Mouse (Mus musculus) spleen, postnatal 10 days (tissue): ENCODE measurements at regions not wholly inside any gene's neighbourhood (a gene's known extent, or its start where the extent isn't known, plus 50 kb on each side); places are given as distances from the start of the nearest gene placed in this dataset.

Experiments used
- DNase-seq, 2 experiments: peaks; one replicate each; pipeline ENCODE4 v3.0.0; 2021 to 2022; ENCODE audit warnings: low spot score in 2 of 2

DNA sequence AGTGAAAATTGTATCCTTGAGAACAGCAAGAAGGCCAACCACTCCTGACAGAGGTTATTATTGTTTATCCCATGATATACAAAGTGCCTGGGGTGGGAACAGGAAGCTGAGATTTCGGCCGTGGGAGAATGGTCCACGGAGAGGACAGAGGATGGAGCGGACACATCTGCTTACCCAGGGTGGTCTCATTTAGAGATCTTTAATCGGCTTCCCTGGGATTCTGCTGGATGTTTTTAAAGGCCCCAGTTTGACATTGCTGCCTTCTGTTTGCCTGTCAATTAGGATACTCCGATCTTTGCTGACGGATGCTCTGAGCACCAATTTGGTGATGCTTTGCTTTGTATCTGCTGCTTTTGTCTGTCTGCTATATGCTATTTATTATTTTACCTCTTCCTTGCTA is 803.5 kb downstream of the Tmem132b start:
- DNase-seq: no peak

DNA sequence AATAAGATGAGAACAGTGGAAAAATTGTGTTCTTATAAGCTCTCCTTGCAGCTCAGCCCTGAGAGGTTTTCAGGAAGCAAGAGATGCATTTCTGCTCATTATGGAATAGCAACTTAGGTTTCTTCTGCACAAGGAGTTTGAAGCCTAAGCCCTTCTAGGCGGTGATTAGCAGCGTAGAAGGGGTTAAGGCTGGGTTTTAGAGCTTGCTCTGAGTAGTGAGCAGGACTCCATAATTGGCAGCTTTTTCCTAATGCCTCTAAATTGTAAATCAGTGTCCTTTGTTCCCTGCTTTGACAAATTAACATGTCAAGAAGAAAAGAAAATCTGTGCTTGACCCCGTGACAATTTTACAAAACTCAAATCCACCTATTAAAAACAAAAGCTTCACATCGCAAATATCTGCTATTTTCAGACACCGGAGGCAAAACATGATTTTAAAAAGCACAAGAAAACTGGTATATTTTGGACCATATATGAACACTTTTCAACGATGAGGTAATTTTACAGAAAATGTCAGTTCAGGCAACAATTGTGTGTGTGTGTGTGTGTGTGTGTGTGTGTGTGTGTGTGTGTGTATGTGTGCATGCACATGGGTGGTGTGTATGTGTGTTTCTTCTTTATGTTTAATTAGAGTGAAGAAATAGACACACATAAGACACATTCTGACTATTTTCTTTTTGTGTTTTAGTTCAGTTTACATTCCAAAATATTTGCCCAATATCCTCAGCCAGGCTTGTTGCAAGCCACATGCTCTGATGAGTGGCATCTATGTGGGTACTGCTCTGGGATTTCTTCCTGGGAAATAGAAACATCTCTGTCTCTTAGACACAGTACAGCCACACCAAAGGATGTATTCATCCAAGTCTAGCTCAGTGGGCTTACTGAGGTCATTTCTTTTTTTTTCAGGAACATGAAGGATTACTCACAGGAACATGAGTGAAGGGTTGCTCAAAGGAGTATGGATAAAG is 804.3 kb downstream of the Tmem132b start:
- no peak for DNase-seq

DNA sequence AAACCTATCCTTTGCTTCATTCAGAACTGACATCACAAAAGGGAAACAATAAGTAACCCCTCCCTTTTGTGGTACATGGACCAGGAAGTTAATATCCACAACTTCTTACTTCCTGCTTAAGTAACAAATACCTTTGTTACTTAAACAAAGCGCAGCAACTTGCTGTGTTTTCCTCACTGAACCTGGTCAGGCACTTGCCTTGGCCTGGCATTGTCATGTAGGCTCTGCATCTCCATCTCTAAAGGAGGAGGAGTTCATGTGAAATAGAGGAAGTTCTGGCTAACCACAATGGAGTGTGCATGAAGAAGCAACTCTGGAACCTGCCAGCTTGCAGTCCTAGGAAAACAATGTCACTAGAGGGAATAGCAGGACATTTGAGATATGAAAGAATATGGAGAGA is 806.3 kb downstream of the Tmem132b start:
- no peak for DNase-seq

DNA sequence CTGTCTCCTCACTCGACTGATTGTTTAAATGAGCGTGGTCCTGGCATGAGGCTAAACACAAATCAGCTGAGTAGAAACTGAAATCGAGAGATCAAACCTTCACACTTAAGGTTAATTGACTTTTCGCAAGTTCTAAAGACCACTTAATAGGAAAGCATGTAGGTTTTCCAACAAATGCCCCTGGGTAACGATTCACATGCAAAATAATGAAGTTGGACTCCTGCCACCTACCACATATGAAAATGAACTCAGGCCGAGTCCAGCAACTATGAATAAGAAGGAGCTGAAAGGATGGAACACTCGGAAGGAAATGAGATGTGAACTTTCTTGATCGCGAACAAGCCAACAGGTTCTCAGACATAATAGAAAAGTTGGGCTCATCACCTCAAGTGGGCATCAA is 812.0 kb downstream of the Tmem132b start:
- no peak for DNase-seq

DNA sequence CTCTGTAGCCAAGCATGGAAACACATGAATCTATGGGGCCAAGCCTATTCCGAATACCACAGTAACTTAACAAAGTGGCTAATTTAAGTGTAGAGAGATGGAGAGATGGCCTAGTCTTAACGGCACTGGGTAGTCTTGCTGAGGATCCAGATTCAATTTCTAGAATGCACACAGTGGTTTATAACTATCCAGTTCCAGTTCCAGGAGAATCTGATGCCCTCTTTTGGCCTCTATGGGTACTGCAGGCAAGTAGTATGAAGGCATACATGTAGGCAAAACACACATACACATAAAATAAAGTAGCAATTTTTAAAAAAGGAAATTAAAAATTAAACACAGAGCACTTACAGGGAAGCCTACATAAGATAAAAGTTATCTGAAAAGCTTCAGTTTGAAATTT is 819.4 kb downstream of the Tmem132b start:
- DNase-seq: no peak

DNA sequence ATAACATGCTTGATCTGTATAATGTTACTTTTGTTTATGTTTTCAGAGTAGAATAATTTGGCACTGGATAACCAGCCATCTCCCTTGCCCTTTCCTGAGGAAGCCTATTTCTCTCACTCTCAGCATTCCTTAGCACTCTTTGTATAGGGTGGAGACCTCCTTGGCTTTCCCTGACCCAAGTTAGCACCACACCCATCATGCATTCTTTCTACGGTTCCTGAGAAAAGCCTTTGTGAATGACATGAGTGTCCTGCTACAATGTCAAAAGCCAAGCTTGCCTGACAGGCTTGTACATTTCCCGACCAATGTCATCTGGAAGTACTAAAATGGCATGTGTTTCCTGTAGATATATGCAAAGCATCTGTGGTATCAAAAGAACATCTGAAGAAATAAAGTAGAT is 837.9 kb downstream of the Tmem132b start:
- no peak for DNase-seq

DNA sequence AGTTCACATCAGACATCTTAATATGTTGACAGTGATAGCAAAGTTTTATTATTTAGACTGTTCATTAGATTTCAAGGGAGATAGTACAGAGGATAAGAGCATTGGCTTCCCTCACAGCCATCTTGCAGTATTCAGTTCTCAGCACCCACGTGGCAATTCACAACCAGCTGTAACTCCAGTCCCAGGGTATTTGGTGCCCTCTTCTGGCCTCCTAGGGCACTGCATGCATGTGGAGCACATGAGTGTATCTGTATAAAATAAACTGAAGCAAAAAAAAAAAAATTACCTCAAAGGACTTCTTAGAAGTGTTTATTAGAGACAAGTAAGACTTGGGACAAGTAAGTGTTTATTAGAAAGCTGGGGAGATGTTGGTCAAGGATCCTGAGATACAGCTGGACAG is 849.3 kb upstream of the Tmem132c start:
- DNase-seq: no peak

DNA sequence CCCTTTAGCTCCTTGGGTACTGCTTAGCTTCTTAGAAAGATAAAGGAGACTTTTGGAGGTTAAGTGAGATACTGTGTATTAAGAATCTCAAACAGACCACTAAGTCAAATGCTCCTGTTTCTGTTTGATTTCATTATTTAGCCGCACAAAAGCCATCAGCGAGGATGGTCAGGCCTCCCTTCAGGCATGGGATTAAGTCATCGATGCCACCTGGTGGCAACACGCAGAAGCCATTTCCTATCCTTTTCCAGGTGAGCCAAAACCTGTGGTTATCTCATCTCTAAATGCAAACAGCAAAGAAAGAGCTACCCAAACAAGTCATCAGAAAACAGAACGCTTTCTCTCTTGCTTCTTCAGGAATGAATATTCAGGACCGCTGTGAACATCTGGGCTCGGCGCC is 846.3 kb upstream of the Tmem132c start:
- no peak for DNase-seq

DNA sequence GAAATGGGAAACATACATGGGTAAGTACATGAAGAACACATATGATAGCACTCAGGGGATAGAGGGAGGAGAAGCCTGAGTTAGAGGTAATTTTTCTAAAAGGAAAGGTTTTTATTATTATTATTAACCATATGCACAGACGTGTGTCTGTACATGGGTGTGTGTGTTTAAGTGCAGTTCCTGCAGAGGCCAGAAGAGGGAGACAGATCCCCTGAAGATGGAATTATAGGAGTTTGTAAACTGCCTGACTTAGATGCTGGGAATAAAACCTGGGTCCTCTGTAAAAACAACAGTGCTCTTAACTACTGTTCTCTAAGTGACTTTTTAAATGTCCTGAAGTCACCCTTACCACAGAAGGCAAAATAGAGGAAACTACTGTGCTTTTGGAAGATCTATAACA is 809.9 kb upstream of the Tmem132c start:
- no peak for DNase-seq

DNA sequence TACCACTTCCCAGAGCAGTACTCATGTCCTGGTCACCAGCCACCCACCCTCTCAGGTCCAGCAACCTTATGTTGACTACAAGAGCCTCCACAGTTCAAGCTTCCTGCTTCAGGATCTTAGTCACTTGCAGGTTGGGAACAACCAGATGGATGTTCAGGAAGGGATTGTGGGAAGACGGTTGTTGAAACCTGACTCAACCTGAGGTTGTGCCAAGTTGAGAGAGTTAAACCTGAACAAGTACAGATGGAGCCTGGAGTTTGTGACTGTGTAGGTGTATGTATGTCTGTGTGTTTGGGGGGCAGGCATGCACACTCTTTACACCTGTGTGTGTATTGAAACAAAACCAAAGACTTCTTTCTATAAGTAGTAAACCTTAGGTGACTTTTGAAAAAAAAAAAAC is 802.9 kb upstream of the Tmem132c start:
- DNase-seq: no peak

DNA sequence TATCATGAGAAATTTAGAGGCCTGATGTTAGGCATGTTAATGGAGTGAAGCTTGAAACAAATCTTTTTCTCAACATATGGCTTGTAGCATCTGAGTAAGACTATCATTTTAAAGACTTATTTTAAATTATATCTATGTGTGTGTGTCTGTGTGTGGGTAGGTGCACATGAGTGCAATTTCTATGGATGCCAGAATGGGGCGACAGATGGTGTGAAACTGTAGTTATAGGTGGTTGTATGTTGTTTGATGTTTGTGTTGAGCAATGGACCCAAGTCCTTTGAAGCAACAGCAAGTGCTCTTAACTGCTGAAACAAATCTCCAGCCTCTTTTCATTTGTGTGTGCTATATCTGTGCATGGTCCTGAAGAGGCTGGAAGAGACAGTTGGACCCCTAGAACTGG is 801.1 kb upstream of the Tmem132c start:
- DNase-seq: no peak

DNA sequence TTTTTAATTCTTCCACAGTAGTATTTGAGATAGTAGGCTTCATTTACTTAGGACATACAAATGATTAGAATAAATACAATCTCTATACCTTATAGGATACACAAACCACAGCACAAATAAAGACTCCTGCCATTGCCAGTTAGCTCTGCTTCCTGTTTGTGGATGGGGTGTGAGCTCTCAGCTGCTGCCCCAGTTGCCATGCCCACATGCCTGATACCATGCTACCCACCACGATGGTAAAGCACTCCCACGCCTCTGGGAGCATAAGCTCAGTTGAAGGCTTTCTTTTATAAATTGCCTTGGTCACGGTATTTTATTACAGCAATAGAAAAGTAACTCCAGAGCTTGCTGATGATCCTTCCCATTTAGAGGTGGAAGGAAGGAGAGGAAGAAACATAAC is 765.8 kb upstream of the Tmem132c start:
- no peak for DNase-seq

DNA sequence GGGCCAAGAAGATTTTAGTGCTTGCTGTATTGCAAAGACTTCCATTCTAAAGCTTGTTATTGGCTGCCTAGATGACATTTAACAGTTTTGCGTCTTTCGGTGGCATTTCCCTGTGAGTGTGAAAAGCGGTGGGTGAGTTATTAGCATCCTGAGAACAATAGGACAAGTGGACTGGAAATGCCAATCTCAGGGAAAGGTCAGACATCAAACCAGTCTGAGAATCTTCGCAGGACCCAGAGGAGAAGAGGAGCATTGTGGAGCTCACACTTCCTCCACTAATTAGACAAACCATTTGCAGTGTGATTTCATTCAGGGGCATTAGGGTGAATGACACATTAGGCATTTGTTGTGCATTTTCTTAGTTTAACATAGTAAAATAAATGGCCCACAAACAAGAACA is 719.5 kb upstream of the Tmem132c start:
- no peak for DNase-seq

DNA sequence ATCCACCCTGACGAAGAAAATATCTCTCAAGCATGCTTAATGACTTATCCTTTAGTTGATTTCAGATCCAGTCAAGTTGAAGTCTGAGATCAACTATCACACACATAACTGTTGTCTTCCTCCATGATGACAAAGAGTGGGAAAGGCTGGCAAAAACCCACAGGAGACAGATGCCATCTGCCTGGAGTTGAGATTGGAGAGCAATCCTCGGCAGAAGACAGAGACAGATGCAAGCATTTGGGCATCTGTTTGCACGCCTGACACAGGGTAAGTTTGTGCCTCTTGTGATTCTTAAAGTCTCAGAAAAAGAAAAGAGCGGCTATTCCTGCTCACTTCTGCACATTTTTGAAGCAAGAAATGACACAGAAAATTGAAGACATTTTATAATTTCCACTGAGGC is 715.7 kb upstream of the Tmem132c start:
- DNase-seq: no peak

DNA sequence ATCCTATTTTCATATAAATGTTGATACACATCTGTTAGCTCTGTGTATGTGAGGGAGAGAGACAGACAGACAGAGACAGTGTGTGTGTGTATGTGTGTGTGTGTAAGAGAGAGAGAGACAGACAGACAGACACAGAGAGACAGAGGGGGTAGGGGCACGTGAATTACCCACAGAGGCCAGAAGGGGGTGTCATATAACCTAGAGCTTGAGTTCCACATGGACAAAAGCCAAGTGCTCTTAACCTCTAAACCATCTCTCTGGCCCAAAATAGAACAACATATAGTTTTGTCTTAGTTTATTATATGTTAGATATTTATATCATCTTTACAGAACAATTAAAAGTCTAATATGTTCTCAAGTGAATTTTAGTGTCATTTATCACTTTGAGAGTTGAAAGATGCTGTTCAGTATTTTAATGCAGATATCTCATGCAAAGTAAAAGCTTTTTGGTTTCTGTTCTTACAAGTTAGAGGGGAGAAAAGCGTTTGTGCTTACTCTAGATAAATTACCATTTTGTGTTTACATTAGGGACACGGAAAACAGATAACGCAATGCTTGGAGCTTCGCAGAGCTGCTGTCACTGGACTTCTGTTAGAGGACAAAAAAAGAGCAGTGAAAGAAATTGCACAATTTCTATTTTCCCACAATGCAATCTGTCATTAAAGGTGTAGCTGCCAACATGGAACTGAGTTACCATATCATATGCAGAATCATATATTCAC is 710.6 kb upstream of the Tmem132c start:
- no peak for DNase-seq

DNA sequence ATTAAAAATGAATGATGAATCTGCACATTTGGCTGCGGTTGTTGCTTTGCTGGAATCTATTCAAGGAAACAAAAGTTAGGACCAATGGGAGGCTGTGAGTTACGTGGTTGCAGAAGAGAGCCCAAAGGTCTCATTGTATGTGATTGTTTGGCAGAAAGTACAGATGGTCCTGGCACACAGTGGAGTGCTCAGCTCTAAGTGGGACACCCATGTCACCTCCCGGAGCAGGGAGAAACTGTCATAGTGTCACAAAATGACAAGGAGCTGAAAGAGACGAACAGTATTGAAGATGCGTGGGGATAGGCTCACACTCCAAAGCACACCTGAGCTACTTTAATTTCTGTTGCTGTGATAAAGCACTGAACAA is 710.1 kb upstream of the Tmem132c start:
- DNase-seq: no peak

DNA sequence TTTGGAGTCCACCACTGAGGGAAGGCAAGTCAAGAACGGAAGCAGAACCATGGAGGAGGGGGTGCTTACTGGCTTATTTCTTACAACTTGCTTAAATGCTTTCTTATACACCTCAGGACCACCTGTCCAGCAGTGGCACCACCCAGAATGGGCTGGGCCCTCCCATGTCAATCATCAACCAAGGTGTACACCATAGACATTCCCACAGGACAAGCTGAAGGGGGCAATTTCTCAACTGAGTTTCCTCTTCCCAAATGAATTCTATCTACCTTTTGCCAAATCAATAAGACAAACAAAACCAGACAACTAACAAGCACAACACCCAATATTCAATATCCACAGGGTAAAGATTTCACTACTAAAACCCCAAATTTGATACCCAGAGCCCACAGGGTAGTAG is 709.6 kb upstream of the Tmem132c start:
- no peak for DNase-seq

DNA sequence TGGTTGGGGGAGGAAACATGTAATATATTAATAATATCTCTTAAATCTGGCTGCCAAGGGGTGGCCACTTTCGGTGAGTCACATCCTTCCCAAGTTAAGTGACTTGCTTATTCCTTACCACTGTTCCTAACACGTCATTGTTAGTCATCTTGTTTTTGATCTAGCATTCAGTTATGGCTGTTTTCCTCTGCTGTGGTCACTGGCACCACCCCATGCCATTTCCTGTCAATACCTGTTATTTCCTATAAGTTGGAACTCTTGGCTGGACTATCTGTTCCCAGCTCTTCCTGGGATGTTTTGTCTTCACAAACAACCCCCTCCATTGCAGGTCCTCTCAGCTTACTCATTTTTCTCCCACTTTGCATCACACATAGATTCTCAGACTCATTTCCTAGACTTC is 703.5 kb upstream of the Tmem132c start:
- no peak for DNase-seq

DNA sequence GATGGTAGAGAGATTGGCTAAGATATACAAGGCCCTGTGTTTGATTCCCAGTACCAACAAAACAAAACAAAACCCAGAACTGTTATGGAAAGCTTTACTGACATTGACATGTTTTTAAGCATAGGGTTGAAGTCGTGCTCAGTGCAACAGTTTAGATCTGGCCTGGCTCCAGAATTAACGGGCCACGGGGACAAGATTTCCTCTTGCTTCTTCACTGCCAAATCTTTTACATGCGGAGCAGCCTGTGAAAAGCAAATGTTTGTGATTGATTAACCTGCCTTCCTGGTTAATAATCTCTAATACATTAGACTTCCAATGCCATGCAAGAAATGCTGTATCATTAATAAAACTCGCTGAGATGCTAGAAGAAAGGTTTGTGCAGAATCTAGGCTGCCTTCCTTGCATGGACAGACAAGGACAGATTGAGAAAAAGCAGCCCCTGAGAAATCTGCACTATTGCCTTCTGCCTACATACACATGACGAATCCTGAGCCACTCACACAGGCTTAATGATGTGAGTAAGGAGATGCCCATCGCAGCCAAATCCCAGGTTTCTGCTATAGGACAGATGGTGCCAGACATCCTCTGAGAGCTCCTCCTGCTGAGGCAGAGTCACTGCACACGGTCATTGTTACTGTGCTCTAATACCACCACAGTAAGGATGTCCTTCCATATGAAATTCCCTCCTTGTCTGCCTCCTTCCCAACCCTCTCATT is 697.2 kb upstream of the Tmem132c start:
- no peak for DNase-seq

DNA sequence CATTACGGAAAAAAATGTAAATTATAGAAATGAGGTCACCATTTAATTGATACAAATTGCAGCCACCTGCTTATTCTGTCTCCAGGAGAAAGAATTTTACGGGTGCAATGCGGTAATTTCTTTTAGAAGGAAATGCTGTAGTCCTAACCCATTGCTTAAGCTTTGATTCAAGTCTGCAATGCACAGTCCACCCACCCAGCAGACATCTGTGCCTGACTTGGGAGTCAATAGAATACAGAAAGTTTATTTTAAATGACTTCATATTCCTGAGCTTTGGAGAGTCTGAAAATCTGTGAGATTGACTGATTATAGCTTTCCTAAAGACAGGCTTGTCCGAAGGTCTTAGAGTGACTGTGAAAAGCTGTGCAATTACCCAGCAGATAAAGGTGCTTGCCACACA is 693.8 kb upstream of the Tmem132c start:
- no peak for DNase-seq

DNA sequence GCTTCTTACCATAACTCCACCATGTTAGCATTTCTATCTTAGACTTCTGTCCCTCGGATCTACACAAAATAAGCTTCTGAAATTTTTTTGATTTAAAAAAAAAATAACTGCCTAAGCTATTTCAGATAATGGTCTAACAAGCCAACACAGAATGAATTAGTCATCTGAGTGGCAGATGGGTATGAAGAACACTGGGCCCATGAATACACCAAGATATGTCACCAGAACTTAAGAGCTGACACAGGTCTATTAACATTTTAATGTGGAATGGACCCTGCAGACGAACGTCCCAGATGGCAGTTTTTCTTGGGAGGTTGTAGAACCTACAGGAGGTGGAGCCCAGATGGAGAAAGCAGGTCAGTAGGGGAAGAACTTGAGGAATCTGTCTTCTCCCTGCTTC is 689.9 kb upstream of the Tmem132c start:
- no peak for DNase-seq

DNA sequence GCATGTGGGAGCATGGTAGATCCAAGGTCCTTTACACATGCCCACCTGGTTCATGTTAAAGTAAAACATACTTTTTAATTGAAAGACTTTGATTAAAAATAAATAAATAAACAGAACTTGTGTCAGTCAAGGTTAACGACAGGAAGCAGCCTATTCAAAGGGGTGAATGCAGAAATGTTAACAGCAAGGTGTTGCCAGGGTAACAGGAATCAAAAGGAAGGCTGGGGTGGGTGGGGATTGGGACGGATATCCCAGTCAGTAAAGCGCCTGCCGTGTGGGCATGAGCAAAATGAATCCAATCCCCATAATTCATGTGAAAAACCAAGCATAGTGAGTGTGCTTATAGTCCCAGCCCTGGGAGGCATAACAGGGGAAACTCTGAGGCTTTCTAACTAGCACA is 682.6 kb upstream of the Tmem132c start:
- no peak for DNase-seq

DNA sequence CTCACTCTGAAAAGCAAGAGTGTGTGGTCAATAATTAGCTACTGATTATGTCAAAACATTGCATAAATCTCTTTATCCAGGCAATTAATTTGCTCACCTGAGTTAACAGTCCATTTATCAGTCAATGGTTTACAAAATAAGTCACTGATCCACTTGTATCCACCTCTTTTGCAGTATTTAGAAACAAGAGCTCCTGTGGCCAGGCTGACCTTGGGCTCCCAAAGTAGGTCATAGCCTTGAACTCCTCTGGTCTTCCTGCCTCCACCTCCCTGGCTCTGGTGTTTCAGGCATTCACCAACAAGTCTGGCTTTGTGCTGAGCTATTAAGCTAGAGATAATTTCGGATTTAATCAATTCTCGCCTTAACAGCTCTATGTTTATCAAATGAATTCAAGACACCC is 675.8 kb upstream of the Tmem132c start:
- no peak for DNase-seq
